Mouse (Mus musculus) CH12.LX (cell line): Measurements from ENCODE around the gene Nxn.

Experiments used
- JUN ChIP-seq: IDR thresholded peaks from 2 replicates; pipeline ENCODE4 v1.6.1; 2011; ENCODE audit warnings: low read depth, mild to moderate bottlenecking, low read length, improper control_type of control experiment, moderate library complexity; ENCODE audit not compliant: insufficient read depth
- TCF12 ChIP-seq: IDR thresholded peaks from 2 replicates; pipeline ENCODE4 v1.6.1; 2014; ENCODE audit warnings: low read depth, mild to moderate bottlenecking, inconsistent platforms, low read length, improper control_type of control experiment

DNA sequence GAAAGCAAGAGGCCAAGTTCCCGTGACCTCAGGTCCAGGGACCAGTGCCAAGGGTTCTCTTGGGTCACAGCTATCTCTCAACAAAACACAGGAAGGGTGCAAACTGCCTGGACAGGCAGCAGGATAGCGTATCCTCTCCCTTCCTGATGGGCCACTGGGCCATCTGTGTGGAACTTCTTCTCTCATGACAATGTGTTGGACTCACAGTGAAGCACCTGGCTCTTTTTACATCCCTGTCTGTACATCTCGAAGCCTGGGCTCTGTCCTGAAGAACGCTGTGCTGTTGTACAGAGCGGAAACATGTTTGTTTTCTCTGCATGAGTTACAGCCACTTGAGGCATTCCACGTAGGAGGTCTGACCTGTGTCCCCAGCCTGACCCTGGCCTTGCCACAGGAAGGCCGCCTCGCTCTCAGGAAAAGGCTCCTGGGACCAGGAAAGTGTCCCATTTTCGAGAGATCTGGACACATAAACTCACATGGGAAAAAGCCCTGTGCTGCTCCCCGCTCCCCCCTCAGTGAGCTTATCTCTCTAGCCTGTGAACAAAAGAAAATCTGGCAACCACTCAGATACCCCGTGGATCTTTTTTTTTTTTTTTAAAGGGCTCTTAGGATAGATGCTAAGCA lies 18.9 kb downstream of the Nxn start:
- no peak for TF ChIP-seq JUN
- no peak for TF ChIP-seq TCF12
